In genomic region chr16:62786621-62787331, GRCm38 (mm10) we compare ENCODE assay signal across 8 mouse cellular contexts. TPM values are rescaled to one million over a fixed set of nuclear protein-coding genes. Genes with fewer than 3 reads are reported as not detected.
A peak's percentile ranks its signal among the peaks of the same experiment; 100 is the strongest.
DNase-seq lines count a peak whose midpoint lies in the region; ATAC-seq lines count a peak whose summit lies in the region.

TSS of gene Nsun3 (minus strand) at chr16:62786818.

- H3K4me2 ChIP-seq in forebrain, embryonic 14.5 days (ENCODE audit: low read length): peak within 1 kb of the TSS; percentile 58
- peak within 1 kb of the TSS; percentile 76 for H3K4me2 ChIP-seq in neural tube, embryonic 15.5 days

- intact Hi-C loops in heart, postnatal 14 days (cut with DNase I): loop anchor here (5.0 to 10.0 kb wide), 3 partner anchors 41 to 1968 kb away; partner anchors contain the start of gene Arl13b

- peaks cover 18% of the 10 kb centered on the region for H3K4me1 ChIP-seq in forebrain, embryonic 14.5 days (ENCODE audit: control insufficient read depth, insufficient read depth, low read length)
- H3K4me1 ChIP-seq in neural tube, embryonic 15.5 days: peaks cover 26% of the 10 kb centered on the region

- peak; percentile 97 for DNase-seq in ES-CJ7 (ENCODE audit: low read depth, low spot score)
- peak; percentile 89 for DNase-seq in cerebellum, adult 11 months
- peak; percentile 99 for DNase-seq in forebrain, embryonic 14.5 days (ENCODE audit: low spot score)
- peak; percentile 89 to 94 for DNase-seq in heart, postnatal 14 days
- DNase-seq in layer of hippocampus, adult 11-12 months (ENCODE audit: low spot score): peak; percentile 95
- DNase-seq in lung, adult 18-20 months: peak; percentile 94 to 96
- peak; percentile 95 for DNase-seq in testis, postnatal 14 days (ENCODE audit: low spot score)

- no peaks in the 10 kb centered on the region for H3K27me3 ChIP-seq in forebrain, embryonic 14.5 days (replicated peaks; ENCODE audit: control insufficient read depth, insufficient read depth, low read length)
- no peaks in the 10 kb centered on the region for H3K27me3 ChIP-seq in neural tube, embryonic 15.5 days (replicated peaks)

- ATAC-seq in forebrain, embryonic 14.5 days: peak; percentile 97
- peak; percentile 99 for ATAC-seq in neural tube, embryonic 15.5 days (ENCODE audit: low FRiP score)

- no peaks in the 10 kb centered on the region for H3K9me3 ChIP-seq in forebrain, embryonic 14.5 days (replicated peaks; ENCODE audit: control insufficient read depth, low read length)
- H3K9me3 ChIP-seq in neural tube, embryonic 15.5 days (replicated peaks): no peaks in the 10 kb centered on the region

- H3K36me3 ChIP-seq in forebrain, embryonic 14.5 days (ENCODE audit: control insufficient read depth, insufficient read depth, low read length): 0 out of 2 replicates have a peak, but pooled peaks cover 3% of the 10 kb centered on the region
- H3K36me3 ChIP-seq in neural tube, embryonic 15.5 days: no peaks in the 10 kb centered on the region

- H3K27ac ChIP-seq in forebrain, embryonic 14.5 days (ENCODE audit: low read depth, low read length): peak within 1 kb of the TSS; percentile 74
- peak within 1 kb of the TSS; percentile 90 for H3K27ac ChIP-seq in neural tube, embryonic 15.5 days (replicated peaks)

- WGBS in forebrain, embryonic 14.5 days: 4% methylated on average over 41 of the region's 41 CpGs
- WGBS in neural tube, embryonic 15.5 days: 1% methylated on average over 41 of the region's 41 CpGs

- peak within 1 kb of the TSS; percentile 60 for H3K4me3 ChIP-seq in forebrain, embryonic 14.5 days (ENCODE audit: low read depth, low read length)
- peak within 1 kb of the TSS; percentile 89 for H3K4me3 ChIP-seq in neural tube, embryonic 15.5 days (replicated peaks)

- H3K9ac ChIP-seq in forebrain, embryonic 14.5 days (ENCODE audit: low read length): peak within 1 kb of the TSS; percentile 71
- peak within 1 kb of the TSS; percentile 81 for H3K9ac ChIP-seq in neural tube, embryonic 15.5 days (replicated peaks)

RNA-seq across cellular contexts. Expression of gene Nsun3, which starts in this region (rescaled TPM):
- 10.4 and 10.8 TPM in 2 replicates for polyA plus RNA-seq in forebrain, embryonic 14.5 days (2014; fragmentation: Nextera tagmentation; extraction: Ambion mirVana)
- total RNA-seq in heart, postnatal 14 days (2021): 1 to 10 TPM; 5.9 to 8.9 TPM
- 9.4 TPM in 2 replicates for polyA plus RNA-seq in neural tube, embryonic 15.5 days (2015; fragmentation: Nextera tagmentation; extraction: Ambion mirVana)

Comparison
In these comparisons a context has a peak if more than half of its experiments do, and no peak if none do; other contexts are left out.
1. Peak in every context shown above with its lines: DNase-seq, ATAC-seq, H3K4me3 ChIP-seq and H3K27ac ChIP-seq.